24 mouse cellular contexts compared by ENCODE assay signal in genomic region chr3:17772886-17773285, GRCm38 (mm10).
DNase-seq lines count a peak whose midpoint lies in the region; ATAC-seq and TF ChIP-seq lines count a peak whose summit lies in the region.
"Had no signal": no experiment of that assay in that cellular context is flagged by ENCODE, and none has a peak within 500 bp of the region (broad histone marks: within the 10 kb centered on the region; RNA-seq: fewer than 3 reads in every experiment).

No protein-coding gene starts in this region.

- H3K4me2 ChIP-seq in midbrain, embryonic 11.5 days = no peak overlapping the region
- H3K4me2 ChIP-seq in midbrain, embryonic 16.5 days (ENCODE audit: low read length) = no peak overlapping the region
- H3K4me2 ChIP-seq in midbrain, postnatal 0 days (ENCODE audit: low read depth, low read length, poor library complexity, severe bottlenecking) = no peak overlapping the region
- H3K4me2 ChIP-seq: embryonic facial prominence, embryonic 12.5 days; forebrain, embryonic 13.5 days; forebrain, embryonic 15.5 days had no signal

- H3K9ac ChIP-seq in midbrain, embryonic 11.5 days (ENCODE audit: low read length) = no peak overlapping the region
- no peak overlapping the region for H3K9ac ChIP-seq in midbrain, embryonic 16.5 days (ENCODE audit: low read depth, low read length)
- H3K9ac ChIP-seq in midbrain, postnatal 0 days (replicated peaks; ENCODE audit: low read length, poor library complexity, severe bottlenecking) = no peak overlapping the region
- H3K9ac ChIP-seq: embryonic facial prominence, embryonic 12.5 days; forebrain, embryonic 13.5 days; forebrain, embryonic 15.5 days had no signal

- no peaks in the 10 kb centered on the region for H3K4me1 ChIP-seq in midbrain, embryonic 11.5 days (ENCODE audit: control insufficient read depth, insufficient read depth, low read length)
- H3K4me1 ChIP-seq in midbrain, embryonic 10.5 days = no peaks in the 10 kb centered on the region
- H3K4me1 ChIP-seq in midbrain, embryonic 16.5 days (ENCODE audit: control insufficient read depth, insufficient read depth, low read length) = no peaks in the 10 kb centered on the region
- H3K4me1 ChIP-seq in midbrain, postnatal 0 days (ENCODE audit: insufficient read depth, low read length) = no peaks in the 10 kb centered on the region
- H3K4me1 ChIP-seq: embryonic facial prominence, embryonic 10.5 days; embryonic facial prominence, embryonic 12.5 days; forebrain, embryonic 13.5 days; forebrain, embryonic 15.5 days had no signal

- peak; percentile 73 for ATAC-seq in frontal cortex, adult (ENCODE audit: low TSS enrichment)
- no peak for ATAC-seq in midbrain, embryonic 11.5 days (ENCODE audit: low FRiP score)
- no peak for ATAC-seq in midbrain, embryonic 16.5 days
- no peak for ATAC-seq in midbrain, postnatal 0 days (ENCODE audit: low FRiP score)
- ATAC-seq: activated CD4-positive, CD25-positive, alpha-beta regulatory T cell, adult 4 months; CD4-positive, CD25-positive, alpha-beta regulatory T cell, adult 4 months; forebrain, embryonic 13.5 days; forebrain, embryonic 15.5 days; Patski had no signal

- no peaks in the 10 kb centered on the region for H3K36me3 ChIP-seq in midbrain, embryonic 11.5 days (ENCODE audit: control insufficient read depth, insufficient read depth, low read length)
- peaks cover 27% of the 10 kb centered on the region for H3K36me3 ChIP-seq in midbrain, embryonic 10.5 days
- no peaks in the 10 kb centered on the region for H3K36me3 ChIP-seq in midbrain, embryonic 16.5 days (ENCODE audit: control insufficient read depth, insufficient read depth, low read length)
- no peaks in the 10 kb centered on the region for H3K36me3 ChIP-seq in midbrain, postnatal 0 days (ENCODE audit: insufficient read depth, low read length)
- H3K36me3 ChIP-seq: embryonic facial prominence, embryonic 10.5 days; embryonic facial prominence, embryonic 12.5 days; forebrain, embryonic 15.5 days; G1E had no signal

- no peak overlapping the region for H3K4me3 ChIP-seq in midbrain, embryonic 11.5 days (ENCODE audit: low read depth, low read length)
- H3K4me3 ChIP-seq in midbrain, embryonic 10.5 days = no peak overlapping the region
- no peak overlapping the region for H3K4me3 ChIP-seq in midbrain, embryonic 16.5 days (ENCODE audit: low read depth, low read length)
- no peak overlapping the region for H3K4me3 ChIP-seq in midbrain, postnatal 0 days (ENCODE audit: low read depth, low read length)
- H3K4me3 ChIP-seq: embryonic facial prominence, embryonic 10.5 days; embryonic facial prominence, embryonic 12.5 days; forebrain, embryonic 13.5 days; forebrain, embryonic 15.5 days had no signal

- H3K27me3 ChIP-seq in midbrain, embryonic 11.5 days (ENCODE audit: control insufficient read depth, insufficient read depth, low read length) = no peaks in the 10 kb centered on the region
- no peaks in the 10 kb centered on the region for H3K27me3 ChIP-seq in midbrain, embryonic 10.5 days (ENCODE audit: low read depth, poor library complexity, severe bottlenecking)
- no peaks in the 10 kb centered on the region for H3K27me3 ChIP-seq in midbrain, embryonic 16.5 days (ENCODE audit: control insufficient read depth, insufficient read depth, low read depth, low read length)
- H3K27me3 ChIP-seq in midbrain, postnatal 0 days (ENCODE audit: insufficient read depth, low read length) = no peaks in the 10 kb centered on the region
- H3K27me3 ChIP-seq: CH12.LX; embryonic facial prominence, embryonic 12.5 days; forebrain, embryonic 13.5 days; forebrain, embryonic 15.5 days had no signal

- no peak for DNase-seq in frontal cortex, postnatal 14 days (ENCODE audit: low spot score in 2 of 2)
- peak; percentile 65 for DNase-seq in midbrain, embryonic 11.5 days (ENCODE audit: low spot score, missing footprints)
- no peak for DNase-seq in midbrain, embryonic 10.5 days (ENCODE audit: low spot score)
- no peak for DNase-seq in midbrain, postnatal 0 days (ENCODE audit: low spot score)
- DNase-seq: adrenal gland, adult 8-10 months; adrenal gland, postnatal 14 days; adrenal gland, postnatal 36 days; B cell, adult 2 months; cerebellum, adult 11-12 months; cerebellum, adult 2 months; cerebellum, adult 9-10 months; cerebellum, postnatal 10 days; cerebellum, postnatal 25 days had no signal

- H3K9me3 ChIP-seq in midbrain, embryonic 11.5 days (ENCODE audit: control insufficient read depth, low read length) = no peaks in the 10 kb centered on the region
- H3K9me3 ChIP-seq in midbrain, embryonic 10.5 days (replicated peaks) = no peaks in the 10 kb centered on the region
- H3K9me3 ChIP-seq in midbrain, embryonic 16.5 days (replicated peaks; ENCODE audit: control insufficient read depth, low read length, poor library complexity, severe bottlenecking) = no peaks in the 10 kb centered on the region
- H3K9me3 ChIP-seq in midbrain, postnatal 0 days (ENCODE audit: low read length) = no peaks in the 10 kb centered on the region
- H3K9me3 ChIP-seq: embryonic facial prominence, embryonic 10.5 days; embryonic facial prominence, embryonic 12.5 days; forebrain, embryonic 13.5 days; forebrain, embryonic 15.5 days; G1E had no signal

- no peak overlapping the region for H3K27ac ChIP-seq in midbrain, embryonic 11.5 days (ENCODE audit: low read depth, low read length)
- H3K27ac ChIP-seq in midbrain, embryonic 10.5 days (replicated peaks) = no peak overlapping the region
- H3K27ac ChIP-seq in midbrain, embryonic 16.5 days (ENCODE audit: low read length) = peak overlapping the region; percentile 45; the same call in 1 of the 2 replicates
- H3K27ac ChIP-seq in midbrain, postnatal 0 days (ENCODE audit: low read depth, low read length) = no peak overlapping the region
- H3K27ac ChIP-seq: embryonic facial prominence, embryonic 10.5 days; embryonic facial prominence, embryonic 12.5 days; forebrain, embryonic 13.5 days; forebrain, embryonic 15.5 days had no signal

- 92% methylated on average over 1 of the region's 1 CpGs for WGBS in midbrain, embryonic 11.5 days
- 94% methylated on average over 1 of the region's 1 CpGs for WGBS in midbrain, embryonic 10.5 days
- 85% methylated on average over 1 of the region's 1 CpGs for WGBS in midbrain, embryonic 16.5 days
- WGBS in midbrain, postnatal 0 days = 90% methylated on average over 1 of the region's 1 CpGs

- no peak for TF ChIP-seq CTCF in midbrain, postnatal 0 days (IDR thresholded peaks at IDR 0.05)
